Mouse (Mus musculus) right cerebral cortex, postnatal 25 days (tissue): Measurements from ENCODE around the gene Epyc.

Experiments
- DNase-seq: peaks from one replicate; pipeline ENCODE4 v3.0.0; 2022

The Epyc gene

GRCm38 (mm10) chr10:97643768-97644167 lies at the start of gene Epyc:
Gene Epyc, plus strand, starts transcription at chr10:97644068.
- DNase-seq, result no peak

DNA sequence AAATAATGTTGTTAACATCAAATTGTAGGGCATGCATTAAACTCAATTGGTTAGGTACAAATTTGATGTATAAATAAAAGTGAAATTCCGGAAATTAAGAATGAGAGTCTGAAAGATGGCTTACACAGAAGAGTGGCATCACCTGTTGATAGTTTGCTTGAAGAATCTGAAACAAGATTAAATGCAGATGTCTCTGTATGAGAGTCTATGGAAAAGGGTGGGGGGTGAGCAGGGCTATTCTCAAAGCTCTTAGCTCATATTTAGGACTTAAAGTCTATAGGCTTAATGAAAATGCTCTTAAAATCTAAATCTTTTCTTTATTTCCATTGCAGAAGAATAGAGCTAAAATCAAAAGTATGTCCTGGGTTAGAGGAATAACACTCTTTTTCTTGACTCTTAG lies 48.2 kb upstream of the Epyc start:
- DNase-seq, result no peak

DNA sequence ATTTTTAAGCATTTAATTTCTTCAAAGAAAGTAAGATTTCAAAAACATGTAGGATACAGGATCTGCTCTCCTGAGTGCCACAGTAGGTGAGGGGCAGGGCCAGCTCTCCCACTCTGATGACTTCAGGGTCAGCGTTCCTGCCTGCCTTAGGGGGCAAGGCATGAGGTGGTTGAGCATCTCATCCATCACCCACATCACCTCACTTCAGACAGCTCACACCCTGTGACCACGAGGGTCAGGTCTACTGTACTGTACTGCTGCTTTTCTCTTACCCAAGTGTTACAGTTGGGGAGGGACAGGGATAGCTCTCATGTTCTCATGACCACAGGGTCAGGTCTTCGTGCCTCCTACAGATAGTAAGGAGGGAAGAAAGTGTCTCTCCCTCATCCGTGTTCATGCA lies 42.1 kb upstream of the Epyc start:
- DNase-seq, result no peak

- DNase-seq, result no peak
Measured at GRCm38 (mm10) chr10:97603256-97603655, 40.6 kb upstream of the Epyc start.

- no peak for DNase-seq
Measured at GRCm38 (mm10) chr10:97606579-97606978, 37.3 kb upstream of the Epyc start, which contains the start of gene Kera. Gene Kera, plus strand, starts transcription at chr10:97606879.

- no peak for DNase-seq
Measured at GRCm38 (mm10) chr10:97622328-97622727, 21.5 kb upstream of the Epyc start.

GRCm38 (mm10) chr10:97624381-97624780 lies 19.5 kb upstream of the Epyc start:
- DNase-seq, result no peak

DNA sequence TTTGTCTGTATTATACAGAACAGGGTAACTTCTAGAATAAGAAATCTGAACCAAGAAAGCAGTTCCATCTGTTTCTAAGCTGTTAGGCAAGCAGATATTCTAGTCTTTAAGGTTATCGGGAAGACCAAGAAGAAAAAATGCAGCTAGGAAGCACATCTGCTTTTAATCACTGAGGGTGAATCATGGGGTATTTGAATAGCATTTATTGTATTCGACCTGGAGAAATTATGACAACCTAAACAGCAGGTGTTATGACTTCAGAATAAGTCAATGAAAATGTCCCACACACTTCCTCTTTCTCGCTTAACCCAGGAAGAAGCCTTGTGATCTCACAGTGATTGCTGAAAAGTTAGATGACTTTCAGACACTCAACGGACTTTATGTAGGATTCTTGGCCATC lies 18.8 kb upstream of the Epyc start:
- no peak for DNase-seq

DNA sequence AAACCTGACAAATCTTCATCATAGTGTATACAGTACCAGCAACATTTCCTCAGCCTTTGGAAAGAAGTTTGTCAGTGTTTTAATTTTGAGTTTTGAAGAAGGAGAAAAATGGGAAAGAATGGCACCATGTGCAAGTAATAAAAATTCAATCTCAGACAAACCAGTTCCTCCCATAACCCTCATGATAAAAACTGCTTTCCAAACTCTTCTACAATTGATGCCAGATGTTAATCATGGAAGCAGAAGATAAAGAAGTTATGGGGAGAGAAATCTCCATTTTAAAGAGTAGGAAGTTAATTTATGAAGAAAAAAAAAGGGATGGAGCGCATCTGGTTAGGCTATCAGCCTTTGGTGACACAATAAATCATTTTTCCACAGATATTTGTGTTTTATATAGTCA lies 17.3 kb upstream of the Epyc start:
- no peak for DNase-seq

GRCm38 (mm10) chr10:97631061-97631460 lies 12.8 kb upstream of the Epyc start:
- DNase-seq, result no peak

DNA sequence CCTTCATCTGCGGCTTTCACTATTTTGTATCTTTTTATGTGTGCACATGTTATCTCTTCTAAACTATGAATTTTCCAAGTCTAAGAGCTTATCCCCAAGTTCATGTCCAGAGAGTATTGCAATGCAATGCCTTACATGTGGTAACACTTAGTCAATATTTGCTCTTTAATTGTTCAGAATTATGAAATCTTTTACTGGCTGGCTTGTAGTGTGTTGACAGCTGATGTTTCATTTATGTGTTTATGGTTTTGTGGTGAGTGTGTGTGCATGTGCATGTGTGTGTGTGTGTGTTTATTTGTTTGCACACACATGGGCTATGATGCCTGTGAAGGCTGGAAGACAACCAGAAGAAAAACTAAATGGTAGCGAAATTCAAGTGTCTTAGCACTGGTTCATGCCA lies 1.9 kb upstream of the Epyc start:
- DNase-seq, result no peak

- DNase-seq, result no peak
Measured at GRCm38 (mm10) chr10:97650334-97650733, 6.5 kb downstream of the Epyc start.

DNA sequence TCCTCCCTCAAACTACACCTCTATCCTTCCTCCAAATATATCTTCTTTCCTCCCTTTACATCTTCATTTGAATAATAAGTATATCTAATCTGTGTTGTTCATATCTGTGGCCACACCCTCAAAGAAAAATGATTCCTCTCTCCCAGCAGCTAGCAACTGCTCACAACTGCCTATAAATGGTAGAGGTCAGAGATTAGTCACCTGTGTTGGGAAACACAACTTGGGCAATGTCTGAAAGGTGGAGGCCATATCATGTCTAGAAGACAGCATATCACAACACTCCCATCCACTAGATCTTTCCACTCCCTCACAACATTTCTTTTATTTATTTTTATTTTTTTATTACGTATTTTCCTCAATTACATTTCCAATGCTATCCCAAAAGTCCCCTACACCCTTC lies 15.6 kb downstream of the Epyc start:
- DNase-seq, result no peak

DNA sequence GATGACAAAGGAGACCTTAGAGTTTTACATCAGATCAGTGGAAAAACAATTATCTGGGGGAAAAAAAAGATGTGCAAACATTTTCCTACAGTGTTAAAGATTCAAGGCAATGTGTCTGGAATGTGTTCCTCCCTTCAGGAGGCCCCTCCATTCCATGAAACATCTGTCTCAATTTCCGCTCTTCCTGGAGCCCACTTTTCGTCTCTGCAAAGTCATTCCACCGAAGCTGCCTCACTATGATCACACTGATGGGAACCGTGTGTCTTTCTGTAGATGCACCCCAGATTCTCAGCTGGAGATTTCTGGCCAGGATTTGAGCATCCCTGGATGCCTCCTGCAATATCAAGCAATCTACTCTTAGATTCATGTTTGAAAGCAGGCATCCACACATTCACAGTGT lies 24.8 kb downstream of the Epyc start:
- no peak for DNase-seq

DNA sequence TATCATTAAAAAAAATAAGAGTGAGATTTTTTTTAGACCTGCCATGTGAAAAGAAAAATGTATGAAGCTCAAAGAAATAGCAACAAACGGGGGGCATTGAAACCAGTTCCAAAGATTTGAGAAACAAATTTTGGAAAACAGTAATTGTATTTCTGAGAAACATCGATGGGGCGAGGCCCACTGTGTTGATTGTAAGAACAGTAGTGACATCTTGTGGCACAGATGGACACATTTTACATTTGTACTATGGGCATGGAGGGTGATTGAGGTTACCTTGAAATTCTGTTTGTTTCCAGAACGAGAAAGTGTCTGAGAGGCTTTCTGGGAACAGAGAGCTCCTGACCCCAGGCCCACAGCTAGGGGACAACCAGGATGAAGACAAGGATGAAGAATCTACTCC lies 26.3 kb downstream of the Epyc start:
- no peak for DNase-seq

GRCm38 (mm10) chr10:97673239-97673638 lies 29.4 kb downstream of the Epyc start:
- no peak for DNase-seq

GRCm38 (mm10) chr10:97682981-97683380 lies 39.1 kb downstream of the Epyc start:
- no peak for DNase-seq

- no peak for DNase-seq
Measured at GRCm38 (mm10) chr10:97687198-97687597, 43.3 kb downstream of the Epyc start.

DNA sequence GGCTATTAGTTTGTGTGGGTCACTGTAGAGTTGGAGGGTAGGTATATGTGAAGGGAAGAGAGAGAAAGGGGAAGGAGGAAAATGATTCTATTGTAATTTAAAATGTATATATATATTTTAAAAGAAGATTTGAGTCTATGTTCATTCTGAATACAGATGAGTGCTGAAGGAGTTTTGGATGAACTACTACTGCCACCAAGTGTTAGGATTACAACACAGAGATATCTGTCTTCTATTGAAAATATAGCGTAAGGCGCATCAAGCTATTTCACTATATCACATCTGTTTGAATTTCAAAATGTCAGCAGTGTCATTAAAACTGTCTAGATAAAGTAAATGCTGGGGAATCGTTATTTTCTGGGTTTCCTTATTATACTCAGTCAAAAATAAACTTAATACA lies 45.6 kb downstream of the Epyc start:
- no peak for DNase-seq

DNA sequence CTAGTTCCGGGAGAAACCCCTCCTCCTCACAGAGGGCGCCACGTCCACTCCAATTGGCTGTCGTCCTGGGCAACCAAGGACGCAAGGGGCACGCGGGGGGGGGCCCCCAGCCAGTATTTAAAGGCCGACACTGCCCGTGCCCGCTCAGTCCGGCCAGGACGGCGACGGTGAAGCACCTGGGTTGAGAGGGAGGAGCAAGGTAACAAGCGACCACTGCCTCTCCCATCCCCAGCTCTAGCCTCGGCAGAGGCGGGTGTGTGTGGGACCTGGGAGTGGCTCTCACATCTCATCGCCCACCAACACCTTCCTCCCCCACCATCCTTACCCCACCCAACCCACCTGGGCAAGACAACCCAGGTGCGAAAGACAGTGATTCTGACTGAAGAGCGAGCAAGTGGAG lies 49.0 kb downstream of the Epyc start, which contains the start of gene Ccer1:
TSS of gene Ccer1 (plus strand) at position 147 of the 400 bp plus-strand sequence.
- DNase-seq, result no peak

- DNase-seq, result no peak
Measured at GRCm38 (mm10) chr10:97693398-97694135, 49.7 kb downstream of the Epyc start.

GRCm38 (mm10) chr10:97702321-97702720 lies 58.5 kb downstream of the Epyc start:
- DNase-seq, result no peak

GRCm38 (mm10) chr10:97704562-97704961 lies 60.7 kb downstream of the Epyc start:
- DNase-seq, result no peak

DNA sequence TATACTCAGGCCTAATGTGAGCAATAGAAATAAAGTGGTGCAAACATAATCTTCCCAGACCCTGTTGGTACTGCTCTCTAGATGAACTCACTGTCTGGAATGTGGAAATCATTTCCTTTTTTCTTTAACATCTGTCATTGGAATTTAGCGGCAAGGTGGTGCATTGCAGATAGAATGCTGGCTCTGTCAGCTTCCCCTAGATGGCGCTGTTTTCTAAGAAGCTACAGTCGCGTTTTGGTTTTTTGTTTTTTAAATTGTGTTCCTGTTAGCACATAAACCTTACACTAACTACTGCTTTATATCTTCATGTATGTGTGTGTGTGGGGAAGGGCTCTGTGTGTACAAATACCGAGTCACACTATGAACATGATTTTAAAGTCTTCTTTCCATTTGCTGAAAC lies 68.8 kb downstream of the Epyc start:
- DNase-seq, result no peak

DNA sequence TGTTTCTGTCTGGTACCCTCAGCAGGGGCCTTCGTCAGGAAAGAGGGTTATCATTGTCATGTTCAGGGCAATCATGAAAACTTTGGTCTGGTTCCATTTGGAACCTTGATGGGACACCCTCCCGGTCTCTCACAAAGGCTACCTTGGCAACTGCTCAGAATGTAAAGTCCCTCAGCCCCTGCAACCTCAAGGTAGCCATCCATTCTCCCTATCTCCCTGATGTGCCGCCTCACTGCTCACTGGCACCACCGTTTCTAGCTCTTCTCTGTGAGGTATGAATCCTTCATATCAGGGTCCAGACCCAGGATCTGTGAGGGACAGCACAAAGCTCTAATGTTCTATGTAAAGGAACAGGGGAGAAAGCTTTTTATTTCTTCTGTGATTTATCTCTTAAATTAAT lies 70.7 kb downstream of the Epyc start:
- DNase-seq, result no peak
